Mouse (Mus musculus) gastrocnemius, postnatal 14 days (tissue): Measurements from ENCODE around the gene Atp2c1. TPM values are rescaled to one million over a fixed set of nuclear protein-coding genes. Genes with fewer than 3 reads are reported as not detected.

Source experiments
- DNase-seq: peaks from one replicate; pipeline ENCODE4 v3.0.0; 2021; ENCODE audit warnings: mixed read lengths
- intact Hi-C: fragments of 180-260 bp; cut with DNase I; formaldehyde crosslinking; loops from one replicate; pipeline ENCODE4 v1.15.1; 2025; ENCODE audit warnings: low total_unique reads
- total RNA-seq, 2 experiments: library from RNA; stranded (reverse); gene quantifications; 2 replicates each; pipeline ENCODE4 v1.2.3; 2021

The Atp2c1 gene
- total RNA-seq, 2 experiments from 2014 or later = 28.5 to 29.0 TPM

- intact Hi-C loops = no loop called here
- no peak for DNase-seq
These were observed 149.5 kb downstream of the Atp2c1 start for GRCm38 (mm10) chr9:105377622-105378021.

DNA sequence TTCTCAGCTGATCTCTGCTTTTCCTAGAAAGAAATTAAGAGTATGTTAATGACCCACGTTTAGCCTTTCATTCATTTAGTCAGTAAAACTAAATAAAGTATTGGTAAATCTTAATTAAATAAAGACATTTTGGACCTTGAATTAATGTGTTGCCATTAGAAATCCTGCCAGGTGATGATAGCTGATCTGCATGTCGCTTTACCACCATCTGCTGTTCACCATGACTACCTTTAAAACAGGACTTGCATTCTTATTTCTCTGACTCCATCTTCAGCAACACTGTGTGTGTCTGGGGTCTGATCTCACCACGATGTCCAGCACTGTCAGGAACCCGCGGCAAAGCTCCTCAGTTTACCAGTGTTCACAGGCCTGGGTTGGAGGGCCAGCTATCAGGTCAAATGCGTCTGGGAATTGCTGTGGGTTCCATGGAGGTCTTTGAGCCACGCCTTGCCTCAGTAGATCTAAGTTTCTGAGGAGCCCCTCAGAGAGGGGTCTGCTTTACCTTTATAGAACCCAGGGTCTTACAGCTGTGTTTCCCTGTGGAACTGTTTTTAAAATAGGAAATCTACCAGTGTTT is 150.1 kb downstream of the Atp2c1 start:
- intact Hi-C loops = no loop called here
- no peak for DNase-seq

DNA sequence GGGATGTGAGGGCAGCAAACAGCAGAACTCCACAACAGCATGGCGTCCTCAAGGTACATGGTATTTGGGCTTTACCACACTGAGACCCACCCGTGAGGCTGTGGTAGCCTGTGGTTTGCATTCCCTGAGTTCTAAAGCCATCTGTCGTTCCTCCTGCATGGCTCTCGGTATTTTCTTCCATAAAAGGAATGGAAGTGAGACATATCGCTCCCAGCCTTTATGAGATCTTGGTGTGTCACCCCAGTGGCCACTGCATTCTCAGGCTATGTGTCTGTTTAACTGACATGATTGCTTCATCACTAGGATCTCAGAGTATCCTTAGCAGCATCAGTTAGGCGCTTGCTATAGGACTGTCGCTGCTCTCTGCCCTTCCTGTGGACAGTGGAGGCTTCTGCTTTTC is 150.7 kb downstream of the Atp2c1 start:
- intact Hi-C loops = no loop called here
- DNase-seq = no peak

GRCm38 (mm10) chr9:105374361-105374760 is 152.8 kb downstream of the Atp2c1 start:
- intact Hi-C loops = no loop called here
- peak; percentile 35 for DNase-seq

DNA sequence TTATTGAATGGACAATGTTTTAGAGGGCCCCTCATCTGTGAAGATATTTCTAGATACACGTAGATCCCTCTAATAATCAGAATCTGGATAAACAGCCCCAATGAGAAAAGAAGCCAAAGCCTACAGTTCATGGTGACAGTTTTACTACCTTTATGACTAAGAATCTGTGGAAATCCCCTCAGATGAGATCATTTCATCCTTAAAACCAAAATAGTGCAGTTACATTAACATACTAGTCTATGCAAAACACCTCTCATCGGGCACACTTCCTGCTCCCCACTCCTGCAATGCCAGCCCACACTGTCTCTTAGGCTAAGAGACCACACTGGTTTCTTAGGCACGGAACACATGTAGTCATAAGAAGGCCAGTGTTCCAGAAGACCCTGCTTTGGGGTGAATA is 158.5 kb downstream of the Atp2c1 start:
- intact Hi-C loops = no loop called here
- DNase-seq = no peak

DNA sequence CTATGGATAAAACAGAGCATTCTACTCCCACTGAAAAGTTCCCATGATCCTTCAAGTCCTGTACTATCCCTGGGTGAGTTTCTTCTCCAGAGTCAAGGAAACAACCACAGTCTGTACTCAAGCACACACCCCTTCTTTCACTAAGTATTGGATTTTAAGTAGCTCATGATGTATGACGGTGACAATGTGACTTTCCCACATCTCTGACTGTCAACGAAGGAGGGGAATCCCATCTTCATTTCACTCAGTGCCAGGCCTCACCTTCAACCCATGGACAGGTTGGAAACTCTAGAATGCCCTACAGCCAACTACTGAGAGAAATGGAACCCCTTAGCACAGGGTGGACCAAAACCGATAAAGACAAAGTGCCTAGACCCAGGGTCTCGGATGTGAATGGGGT is 160.9 kb downstream of the Atp2c1 start:
- intact Hi-C loops = no loop called here
- no peak for DNase-seq

- no peak for DNase-seq
- intact Hi-C loops = no loop called here
These were observed 163.4 kb downstream of the Atp2c1 start for GRCm38 (mm10) chr9:105363520-105364231.

DNA sequence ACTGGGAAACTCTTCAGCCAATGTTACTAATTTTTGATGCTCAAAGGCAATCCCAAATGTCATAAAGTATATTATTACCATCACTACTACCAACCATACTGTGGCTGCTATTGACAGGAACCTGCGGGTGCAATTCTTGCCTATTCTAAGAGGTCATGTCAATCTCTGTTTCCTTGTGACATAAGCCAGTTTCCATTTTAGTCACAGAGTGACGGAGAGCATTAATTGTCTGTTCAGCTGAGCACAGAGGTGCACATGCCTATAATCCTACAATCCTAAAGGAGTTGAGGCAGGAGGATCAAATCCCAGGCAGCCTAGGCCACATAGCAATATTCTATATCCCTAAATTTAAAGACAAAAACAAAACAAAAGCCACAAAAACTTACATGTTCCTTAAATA is 164.9 kb downstream of the Atp2c1 start:
- intact Hi-C loops = no loop called here
- no peak for DNase-seq

Other genes with a start within 250 kb of the Atp2c1 start
- 1 to 10 TPM; 2.6 to 2.8 TPM for gene Aste1, start 131.9 kb downstream of the Atp2c1 start, total RNA-seq
- under 1 TPM in 1 of 2 experiments, not detected in 1; 0.24 TPM for gene Nek11, start 131.8 kb downstream of the Atp2c1 start, total RNA-seq
- 10 to 100 TPM; 10.9 to 11.6 TPM for gene Pik3r4, start 115.7 kb upstream of the Atp2c1 start, total RNA-seq